15 mouse cellular contexts compared by ENCODE assay signal in the genomic region with DNA sequence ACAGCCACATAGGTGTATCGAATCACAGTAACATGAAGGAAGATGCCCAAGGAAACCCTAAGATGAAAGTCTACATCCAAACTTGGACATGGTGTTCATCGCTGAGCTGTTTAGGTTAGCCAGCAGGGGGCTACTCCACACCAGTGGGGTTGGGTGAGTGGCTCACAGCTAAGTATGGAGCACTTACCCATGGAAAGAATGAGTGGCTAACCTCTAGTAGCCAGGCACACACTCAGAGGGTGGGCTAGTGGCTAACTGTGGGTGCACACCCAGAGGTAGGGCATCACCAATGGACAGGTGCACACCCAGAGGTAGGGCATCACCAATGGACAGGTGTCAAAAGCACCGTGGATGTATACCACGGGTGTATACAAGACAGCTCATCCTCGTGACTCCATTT. TPM values are rescaled to one million over a fixed set of nuclear protein-coding genes. Genes with fewer than 3 reads are reported as not detected.
DNase-seq lines count a peak whose midpoint lies in the region; ATAC-seq and TF ChIP-seq lines count a peak whose summit lies in the region.
"Had no signal": no experiment of that assay in that cellular context is flagged by ENCODE, and none has a peak within 500 bp of the region (broad histone marks: within the 10 kb centered on the region; RNA-seq: fewer than 3 reads in every experiment).

No protein-coding gene starts in this region.

- H3K27ac ChIP-seq in hindbrain, postnatal 0 days = no peak overlapping the region
- no peak overlapping the region for H3K27ac ChIP-seq in hindbrain, embryonic 12.5 days
- no peak overlapping the region for H3K27ac ChIP-seq in lung, postnatal 0 days (ENCODE audit: low read length)
- peak overlapping the region; percentile 78 for H3K27ac ChIP-seq in small intestine, adult 2 months (ENCODE audit: insufficient read depth, low read depth, low read length)
- H3K27ac ChIP-seq: macrophage had no signal

- H3K36me3 ChIP-seq in hindbrain, postnatal 0 days (ENCODE audit: insufficient read depth, low read length) = peaks cover 5% of the 10 kb centered on the region; the same call in 1 of the 2 replicates
- H3K36me3 ChIP-seq in hindbrain, embryonic 12.5 days = peaks cover 24% of the 10 kb centered on the region
- H3K36me3 ChIP-seq in lung, postnatal 0 days (ENCODE audit: insufficient read depth, low read length) = 0 out of 2 replicates have a peak, but pooled peaks cover 13% of the 10 kb centered on the region
- peaks cover 41% of the 10 kb centered on the region for H3K36me3 ChIP-seq in small intestine, adult 2 months (ENCODE audit: control insufficient read depth, insufficient read depth, low read length)

- H3K4me2 ChIP-seq in hindbrain, postnatal 0 days (ENCODE audit: low read depth, low read length) = no peak overlapping the region
- no peak overlapping the region for H3K4me2 ChIP-seq in hindbrain, embryonic 12.5 days (replicated peaks)
- H3K4me2 ChIP-seq in lung, postnatal 0 days (replicated peaks; ENCODE audit: low read depth, low read length) = no peak overlapping the region

- no peak for ATAC-seq in hindbrain, postnatal 0 days
- ATAC-seq in hindbrain, embryonic 12.5 days (ENCODE audit: low FRiP score) = no peak
- ATAC-seq in lung, postnatal 0 days = peak; percentile 37; the same call in 1 of the 2 replicates
- 0 out of 2 replicates have a peak, but pooled peaks have one; percentile 65 for ATAC-seq in common myeloid progenitor, adult 5-6 weeks (replicated peaks; ENCODE audit: low read depth, poor library complexity, severe bottlenecking)
- ATAC-seq: forebrain, embryonic 14.5 days had no signal

- H3K9ac ChIP-seq in hindbrain, postnatal 0 days (replicated peaks; ENCODE audit: low read length) = no peak overlapping the region
- H3K9ac ChIP-seq in hindbrain, embryonic 12.5 days = no peak overlapping the region
- no peak overlapping the region for H3K9ac ChIP-seq in lung, postnatal 0 days (replicated peaks; ENCODE audit: low read depth)

- peak; percentile 40 for TF ChIP-seq CTCF in hindbrain, postnatal 0 days (IDR thresholded peaks at IDR 0.05; ENCODE audit: low read depth)
- TF ChIP-seq CTCF in lung, postnatal 0 days (IDR thresholded peaks at IDR 0.05) = peak; percentile 66
- TF ChIP-seq CTCF in small intestine, adult 2 months (IDR thresholded peaks at IDR 0.05; ENCODE audit: extremely low read depth, insufficient read length, insufficient replicate concordance, low read depth, low read length) = peak; percentile 25; the same call in 1 of the 2 replicates

- 93% methylated on average over 5 of the region's 5 CpGs for WGBS in hindbrain, postnatal 0 days
- WGBS in hindbrain, embryonic 12.5 days = 91% methylated on average over 5 of the region's 5 CpGs
- 85% methylated on average over 5 of the region's 5 CpGs for WGBS in lung, postnatal 0 days
- 87% methylated on average over 5 of the region's 5 CpGs for WGBS in small intestine, adult 2 months

- no peak overlapping the region for H3K4me3 ChIP-seq in hindbrain, postnatal 0 days (ENCODE audit: low read length)
- H3K4me3 ChIP-seq in hindbrain, embryonic 12.5 days = no peak overlapping the region
- H3K4me3 ChIP-seq in lung, postnatal 0 days (ENCODE audit: low read depth, low read length) = no peak overlapping the region
- no peak overlapping the region for H3K4me3 ChIP-seq in small intestine, adult 2 months (ENCODE audit: low read depth, low read length)

- H3K9me3 ChIP-seq in hindbrain, postnatal 0 days (ENCODE audit: low read length) = no peaks in the 10 kb centered on the region
- H3K9me3 ChIP-seq in hindbrain, embryonic 12.5 days (replicated peaks) = 0 out of 2 replicates have a peak, but pooled peaks cover 3% of the 10 kb centered on the region
- H3K9me3 ChIP-seq in lung, postnatal 0 days (ENCODE audit: low read length) = no peaks in the 10 kb centered on the region

- H3K27me3 ChIP-seq in hindbrain, postnatal 0 days (ENCODE audit: insufficient read depth, low read length) = no peaks in the 10 kb centered on the region
- no peaks in the 10 kb centered on the region for H3K27me3 ChIP-seq in hindbrain, embryonic 12.5 days
- no peaks in the 10 kb centered on the region for H3K27me3 ChIP-seq in lung, postnatal 0 days (replicated peaks; ENCODE audit: insufficient read depth, low read length)
- H3K27me3 ChIP-seq in small intestine, adult 2 months (ENCODE audit: control insufficient read depth, insufficient read depth, low read length) = no peaks in the 10 kb centered on the region

- no peak for TF ChIP-seq EP300 in lung, postnatal 0 days (IDR thresholded peaks at IDR 0.05)

- DNase-seq in hindbrain, postnatal 0 days (ENCODE audit: low spot score) = no peak
- DNase-seq in lung, postnatal 0 days (ENCODE audit: low spot score) = no peak
- no peak for DNase-seq in lung, postnatal 36 days
- no peak for DNase-seq in testis, postnatal 14 days (ENCODE audit: low spot score)
- no peak for DNase-seq in right cerebral cortex, adult 18-20 months
- DNase-seq: cerebellum, adult 9-11 months; gastrocnemius, postnatal 36 days; heart, postnatal 36 days; kidney, adult 8-10 months; retina, postnatal 1 day had no signal

- TF ChIP-seq POLR2A in small intestine, adult 2 months (IDR thresholded peaks at IDR 0.05; ENCODE audit: low read depth, low read length) = no peak

- H3K4me1 ChIP-seq in hindbrain, postnatal 0 days (ENCODE audit: insufficient read depth, low read length) = no peaks in the 10 kb centered on the region
- no peaks in the 10 kb centered on the region for H3K4me1 ChIP-seq in hindbrain, embryonic 12.5 days
- no peaks in the 10 kb centered on the region for H3K4me1 ChIP-seq in lung, postnatal 0 days (ENCODE audit: insufficient read depth, low read depth, low read length)
- peaks cover 12% of the 10 kb centered on the region; the same call in 1 of the 2 replicates for H3K4me1 ChIP-seq in small intestine, adult 2 months (ENCODE audit: control insufficient read depth, insufficient read depth, insufficient read length, low read length)

RNA-seq across cellular contexts. Expression of gene Cerk, which starts 26.2 kb away (rescaled TPM):
- 46.3 and 52.1 TPM in 2 replicates for total RNA-seq in hindbrain, postnatal 0 days (2014; rRNA removed)
- polyA plus RNA-seq in hindbrain, postnatal 0 days (2015; fragmentation: Nextera tagmentation; extraction: Ambion mirVana) = 23.4 and 23.6 TPM in 2 replicates
- 26.0 and 28.1 TPM in 2 replicates for polyA plus RNA-seq in hindbrain, embryonic 12.5 days (2016; fragmentation: Nextera tagmentation; extraction: Ambion mirVana)
- 16.9 and 20.0 TPM in 2 replicates for polyA plus RNA-seq in lung, postnatal 0 days (2015; fragmentation: Nextera tagmentation; extraction: Ambion mirVana)
- 17.2 and 20.0 TPM in 2 replicates for total RNA-seq in common myeloid progenitor, adult 5-6 weeks (2017)
- 14.4 and 47.8 TPM in 2 replicates for polyA plus RNA-seq in small intestine, adult 2 months (2012; rRNA removed)

RNA-seq across cellular contexts. Expression of gene Tbc1d22a, which starts 54.5 kb away (rescaled TPM):
- total RNA-seq in hindbrain, postnatal 0 days (2014; rRNA removed) = 17.4 and 26.2 TPM in 2 replicates
- 12.8 and 13.6 TPM in 2 replicates for polyA plus RNA-seq in hindbrain, postnatal 0 days (2015; fragmentation: Nextera tagmentation; extraction: Ambion mirVana)
- polyA plus RNA-seq in hindbrain, embryonic 12.5 days (2016; fragmentation: Nextera tagmentation; extraction: Ambion mirVana) = 13.8 and 14.1 TPM in 2 replicates
- polyA plus RNA-seq in lung, postnatal 0 days (2015; fragmentation: Nextera tagmentation; extraction: Ambion mirVana) = 11.8 and 13.1 TPM in 2 replicates
- 15.7 and 21.4 TPM in 2 replicates for total RNA-seq in common myeloid progenitor, adult 5-6 weeks (2017)
- 23.1 and 54.8 TPM in 2 replicates for polyA plus RNA-seq in small intestine, adult 2 months (2012; rRNA removed)

Comparison
In these comparisons a context has a peak if more than half of its experiments do, and no peak if none do; other contexts are left out.
1. ATAC-seq: peak in lung, postnatal 0 days (single experiment) and common myeloid progenitor, adult 5-6 weeks (single experiment); none in hindbrain, postnatal 0 days (single experiment) and hindbrain, embryonic 12.5 days (single experiment).
2. Peak in every context shown above with its lines, with median percentiles within 50 percentile points of each other: CTCF ChIP-seq.